Mouse (Mus musculus) liver, adult 2 months (tissue): ENCODE measurements around the gene Ppp1r9a. TPM values are rescaled to one million over a fixed set of nuclear protein-coding genes. Genes with fewer than 3 reads are reported as not detected.

Experiments
- DNase-seq: peaks from one replicate; pipeline ENCODE4 v3.0.0-alpha.2; 2011; ENCODE audit warnings: low read depth, low spot score; ENCODE audit errors: extremely low read depth
- H3K27ac ChIP-seq: fragments of 200-500 bp; replicated peaks from 2 replicates; pipeline ENCODE4 v1.5.1; 2012; ENCODE audit warnings: low read depth, mild to moderate bottlenecking, control low read depth, inconsistent platforms, low read length; ENCODE audit not compliant: insufficient read depth
- H3K27me3 ChIP-seq: fragments of 200-500 bp; 2 replicates; pipeline ENCODE4 v1.6.1; 2012; ENCODE audit warnings: mild to moderate bottlenecking, moderate library complexity, low read length, inconsistent platforms; ENCODE audit not compliant: control insufficient read depth, insufficient read depth
- H3K36me3 ChIP-seq: fragments of 200-500 bp; 2 replicates; pipeline ENCODE4 v1.6.1; 2012; ENCODE audit warnings: low read length, inconsistent platforms; ENCODE audit not compliant: control insufficient read depth, insufficient read depth
- H3K4me1 ChIP-seq: fragments of 200-500 bp; 2 replicates; pipeline ENCODE4 v1.6.1; 2011; ENCODE audit warnings: low read length; ENCODE audit not compliant: control insufficient read depth, insufficient read depth
- H3K4me3 ChIP-seq: fragments of 200-500 bp; 2 replicates; pipeline ENCODE4 v1.5.1; 2011; ENCODE audit warnings: low read depth, mild to moderate bottlenecking, control low read depth, low read length, moderate library complexity; ENCODE audit not compliant: insufficient read depth
- H3K79me2 ChIP-seq: fragments of 200-500 bp; 2 replicates; pipeline ENCODE4 v1.6.1; 2012; ENCODE audit warnings: inconsistent platforms, mild to moderate bottlenecking, low read length, moderate library complexity; ENCODE audit not compliant: control insufficient read depth, insufficient read depth
- H3K9ac ChIP-seq: fragments of 200-500 bp; 2 replicates; pipeline ENCODE4 v1.6.1; 2012; ENCODE audit warnings: low read depth, mild to moderate bottlenecking, control low read depth, inconsistent platforms, low read length
- CTCF ChIP-seq: fragments of 200-500 bp; IDR thresholded peaks from 2 replicates; pipeline ENCODE4 v1.5.1; 2011; ENCODE audit warnings: low read depth, low read length, control low read depth
- POLR2A ChIP-seq: fragments of 200-500 bp; IDR thresholded peaks from 2 replicates; pipeline ENCODE4 v1.6.1; 2011; ENCODE audit warnings: low read length, control low read depth; ENCODE audit not compliant: insufficient read depth; ENCODE audit errors: extremely low read depth
- WGBS: fragments of 180-500 bp; shearing (Covaris S2); methylation state at CpG from one replicate; pipeline ENCODE4 v1.1.7; 2018; 5-methylcytosine and 5-hydroxymethylcytosine counted together
- polyA plus RNA-seq: library from polyadenylated mRNA; depleted of rRNA; stranded (reverse); fragments of >200 nt; gene quantifications from 2 replicates; pipeline ENCODE4 v1.2.3, GENCODE M21; 2012
- total RNA-seq: library from RNA; depleted of rRNA; stranded (reverse); fragments of >200 nt; gene quantifications from 2 replicates; pipeline ENCODE4 v1.2.3, GENCODE M21; 2014

Ppp1r9a gene
- total and polyA plus RNA-seq, 2 experiments: 0.75 to 3.0 TPM

DNA sequence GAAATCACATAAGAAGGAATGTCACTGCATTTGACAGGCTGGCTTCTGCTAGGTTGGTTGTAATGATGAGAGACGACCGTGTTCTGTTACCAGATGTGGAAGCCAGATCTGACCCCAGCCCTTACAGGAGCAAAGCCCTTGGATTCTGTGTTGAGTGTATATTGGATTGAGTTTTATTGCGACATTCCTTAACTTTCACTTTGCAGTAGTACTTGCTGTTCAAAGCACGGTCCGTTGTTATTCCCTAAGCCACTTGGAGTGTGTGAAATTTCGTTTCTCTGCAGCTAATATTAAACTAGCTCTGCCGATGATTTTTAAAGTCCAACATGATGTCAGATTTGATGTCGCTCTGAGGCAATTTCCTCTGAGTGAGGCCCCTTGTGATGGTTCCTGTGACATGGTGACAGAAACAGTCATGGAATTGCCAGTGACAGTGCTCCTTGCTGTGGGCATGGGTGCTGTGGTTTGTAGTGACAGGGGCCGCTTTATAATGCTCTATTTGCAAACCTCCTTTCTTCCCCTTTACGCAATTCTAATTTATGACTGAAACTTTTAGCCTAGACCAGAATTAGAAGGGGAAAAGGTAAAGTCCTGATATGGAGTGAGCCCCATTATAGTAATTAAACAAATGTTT lies 271.6 kb downstream of the Ppp1r9a start:
- Histone ChIP-seq H3K79me2 (no peaks in the 10 kb centered on the region), H3K4me3 (no peak overlapping the region), H3K36me3 (peaks cover 58% of the 10 kb centered on the region), H3K9ac (no peak overlapping the region; the same call in 1 of the 2 replicates), H3K27ac (peak overlapping the region; percentile 40; the same call in 1 of the 2 replicates), H3K27me3 (no peaks in the 10 kb centered on the region), H3K4me1 (peaks cover 32% of the 10 kb centered on the region)
- TF ChIP-seq CTCF (no peak), POLR2A (no peak)
- peak; percentile 81 for DNase-seq
- WGBS: 39% methylated on average over 10 of the region's 10 CpGs

DNA sequence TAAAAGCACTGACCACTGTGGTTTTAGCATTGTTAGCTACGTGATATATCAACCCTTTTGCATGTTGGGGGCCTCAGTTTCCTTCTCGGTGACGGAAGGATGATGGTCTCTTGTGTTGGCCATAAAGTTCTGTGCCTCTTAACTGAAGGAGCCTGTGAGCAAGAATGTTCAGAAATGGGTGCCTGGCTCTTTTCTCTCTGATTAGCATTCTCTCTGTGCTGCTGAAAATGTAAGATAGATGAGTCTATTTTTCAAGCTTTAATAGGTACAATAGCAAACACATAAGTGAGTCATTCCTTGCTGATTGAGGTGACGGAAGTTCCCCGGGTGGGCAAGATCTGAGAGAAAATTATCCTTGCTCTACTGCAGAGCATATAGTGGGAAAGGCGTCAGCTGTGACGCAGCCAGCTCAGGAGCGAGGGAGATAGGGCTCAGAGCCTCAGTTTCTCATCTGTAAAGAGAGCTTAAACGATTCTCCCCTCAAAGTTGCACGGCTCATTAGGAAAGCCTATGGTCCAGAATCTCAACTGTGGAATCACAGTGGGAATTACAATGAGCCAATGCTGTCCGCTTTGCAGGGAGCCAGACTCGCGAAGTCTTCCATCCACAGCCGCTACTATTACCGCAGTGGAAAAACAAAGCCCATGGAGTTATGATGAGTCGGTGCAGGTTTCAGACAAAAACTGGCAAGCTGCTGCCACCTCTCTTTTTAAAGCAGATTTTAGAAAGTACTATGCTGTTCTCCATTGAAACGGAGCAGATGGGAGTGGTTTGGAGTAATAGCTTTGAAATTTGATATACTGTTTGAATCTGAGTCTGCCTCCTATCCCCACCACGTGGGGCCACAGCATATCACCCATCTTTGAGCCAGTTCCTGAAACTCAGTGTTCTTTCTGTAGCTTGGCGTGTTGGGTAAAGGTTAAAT lies 275.5 kb downstream of the Ppp1r9a start:
- no peak for TF ChIP-seq POLR2A
- TF ChIP-seq CTCF: no peak
- 79% methylated on average over 19 of the region's 19 CpGs for whole genome bisulfite sequencing
- peaks cover 18% of the 10 kb centered on the region; the same call in 1 of the 2 replicates for H3K4me1 ChIP-seq
- no peak overlapping the region for H3K27ac ChIP-seq
- H3K79me2 ChIP-seq: no peaks in the 10 kb centered on the region
- H3K36me3 ChIP-seq: peaks cover 71% of the 10 kb centered on the region
- H3K9ac ChIP-seq: no peak overlapping the region
- DNase-seq: no peak
- no peaks in the 10 kb centered on the region for H3K27me3 ChIP-seq
- no peak overlapping the region for H3K4me3 ChIP-seq

DNA sequence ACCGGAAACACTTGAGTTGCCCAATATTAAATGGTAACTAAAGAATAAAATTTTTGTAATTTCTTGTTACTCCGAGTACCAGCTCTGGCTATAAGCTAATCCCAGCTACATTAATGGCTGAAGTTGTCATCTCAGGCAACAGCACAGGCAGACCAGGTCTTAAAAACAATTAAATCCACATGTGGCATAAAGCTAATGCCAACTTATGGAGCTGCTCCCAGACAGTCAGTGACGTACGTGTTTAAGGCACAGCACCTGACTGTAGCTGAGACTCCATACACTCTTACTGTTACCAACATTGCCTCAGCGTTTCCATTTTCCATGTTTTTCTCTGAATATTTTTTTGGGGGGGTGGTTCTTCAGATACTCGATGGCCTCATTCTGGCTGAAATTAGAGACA lies 276.5 kb downstream of the Ppp1r9a start:
- 87% methylated on average over 6 of the region's 6 CpGs for WGBS
- Histone ChIP-seq H3K79me2 (no peaks in the 10 kb centered on the region), H3K9ac (no peak overlapping the region), H3K4me1 (peaks cover 16% of the 10 kb centered on the region; the same call in 1 of the 2 replicates), H3K27ac (no peak overlapping the region), H3K27me3 (no peaks in the 10 kb centered on the region), H3K4me3 (no peak overlapping the region), H3K36me3 (peaks cover 66% of the 10 kb centered on the region)
- no peak for DNase-seq
- no peak for TF ChIP-seq CTCF
- no peak for TF ChIP-seq POLR2A

GRCm38 (mm10) chr6:5180645-5181044 lies 277.9 kb downstream of the Ppp1r9a start:
- no peak for DNase-seq
- 88% methylated on average over 5 of the region's 5 CpGs for WGBS
- H3K27ac ChIP-seq: no peak overlapping the region
- peaks cover 5% of the 10 kb centered on the region; the same call in 1 of the 2 replicates for H3K4me1 ChIP-seq
- TF ChIP-seq CTCF (no peak), POLR2A (no peak)
- H3K9ac ChIP-seq: no peak overlapping the region
- no peaks in the 10 kb centered on the region for H3K27me3 ChIP-seq
- H3K79me2 ChIP-seq: no peaks in the 10 kb centered on the region
- no peak overlapping the region for H3K4me3 ChIP-seq
- H3K36me3 ChIP-seq: peaks cover 74% of the 10 kb centered on the region

GRCm38 (mm10) chr6:5186229-5186950 lies 283.7 kb downstream of the Ppp1r9a start:
- Histone ChIP-seq H3K4me1 (peaks cover 12% of the 10 kb centered on the region), H3K27ac (no peak overlapping the region), H3K79me2 (peaks cover 3% of the 10 kb centered on the region; the same call in 1 of the 2 replicates), H3K36me3 (peaks cover 47% of the 10 kb centered on the region), H3K27me3 (no peaks in the 10 kb centered on the region), H3K9ac (no peak overlapping the region), H3K4me3 (no peak overlapping the region)
- no peak for TF ChIP-seq CTCF
- no peak for TF ChIP-seq POLR2A
- DNase-seq: no peak
- 88% methylated on average over 7 of the region's 7 CpGs for WGBS
